Mouse (Mus musculus) stomach, postnatal 0 days (tissue): ENCODE measurements around the gene Fkbp1a.

Experiments
- CTCF ChIP-seq: IDR thresholded peaks from 2 replicates; pipeline ENCODE4 v1.5.1; 2016; ENCODE audit warnings: antibody characterized with exemption, low read depth, mild to moderate bottlenecking, moderate library complexity
- EP300 ChIP-seq: optimal IDR thresholded peaks from 2 replicates; pipeline ENCODE3; 2016; ENCODE audit warnings: antibody characterized with exemption

GRCm38 (mm10) chr2:151504226-151504625 is 38.1 kb upstream of the Fkbp1a start:
- TF ChIP-seq CTCF (peak; percentile 51), EP300 (no peak)
